21 mouse cellular contexts compared by ENCODE assay signal in genomic region chr13:58317768-58318167, GRCm38 (mm10). TPM values are rescaled to one million over a fixed set of nuclear protein-coding genes. Genes with fewer than 3 reads are reported as not detected.
DNase-seq lines count a peak whose midpoint lies in the region; ATAC-seq and TF ChIP-seq lines count a peak whose summit lies in the region.
"Had no signal": no experiment of that assay in that cellular context is flagged by ENCODE, and none has a peak within 500 bp of the region (broad histone marks: within the 10 kb centered on the region; RNA-seq: fewer than 3 reads in every experiment).

No protein-coding gene starts in this region.

- TF ChIP-seq POLR2A in brain, embryonic 14.5 days (IDR thresholded peaks at IDR 0.05; ENCODE audit: borderline replicate concordance, extremely low read depth, insufficient read depth, insufficient read length, poor library complexity, severe bottlenecking): no peak

- no peaks in the 10 kb centered on the region for H3K36me3 ChIP-seq in midbrain, embryonic 13.5 days
- H3K36me3 ChIP-seq in midbrain, embryonic 11.5 days (ENCODE audit: control insufficient read depth, insufficient read depth, low read length): no peaks in the 10 kb centered on the region
- H3K36me3 ChIP-seq in midbrain, embryonic 16.5 days (ENCODE audit: control insufficient read depth, insufficient read depth, low read length): no peaks in the 10 kb centered on the region
- no peaks in the 10 kb centered on the region for H3K36me3 ChIP-seq in neural tube, embryonic 15.5 days
- H3K36me3 ChIP-seq: forebrain, embryonic 10.5 days; heart, embryonic 10.5 days; heart, embryonic 13.5 days; hindbrain, embryonic 15.5 days had no signal

- no peaks in the 10 kb centered on the region; the same call in 1 of the 2 replicates for H3K9me3 ChIP-seq in midbrain, embryonic 13.5 days
- no peaks in the 10 kb centered on the region for H3K9me3 ChIP-seq in midbrain, embryonic 11.5 days (ENCODE audit: control insufficient read depth, low read length)
- H3K9me3 ChIP-seq in midbrain, embryonic 16.5 days (replicated peaks; ENCODE audit: control insufficient read depth, low read length, poor library complexity, severe bottlenecking): no peaks in the 10 kb centered on the region
- H3K9me3 ChIP-seq in neural tube, embryonic 15.5 days (replicated peaks): no peaks in the 10 kb centered on the region
- H3K9me3 ChIP-seq: forebrain, embryonic 10.5 days; heart, embryonic 10.5 days; heart, embryonic 13.5 days; hindbrain, embryonic 15.5 days had no signal

- no peak overlapping the region for H3K9ac ChIP-seq in midbrain, embryonic 13.5 days (replicated peaks)
- no peak overlapping the region for H3K9ac ChIP-seq in midbrain, embryonic 11.5 days (ENCODE audit: low read length)
- peak overlapping the region; percentile 16; the same call in 1 of the 2 replicates for H3K9ac ChIP-seq in midbrain, embryonic 16.5 days (ENCODE audit: low read depth, low read length)
- no peak overlapping the region for H3K9ac ChIP-seq in neural tube, embryonic 15.5 days (replicated peaks)
- H3K9ac ChIP-seq: forebrain, embryonic 13.5 days; heart, embryonic 13.5 days; hindbrain, embryonic 15.5 days had no signal

- no peak overlapping the region for H3K4me2 ChIP-seq in midbrain, embryonic 13.5 days (replicated peaks)
- no peak overlapping the region for H3K4me2 ChIP-seq in midbrain, embryonic 11.5 days
- H3K4me2 ChIP-seq in midbrain, embryonic 16.5 days (ENCODE audit: low read length): no peak overlapping the region
- no peak overlapping the region for H3K4me2 ChIP-seq in neural tube, embryonic 15.5 days
- H3K4me2 ChIP-seq: forebrain, embryonic 13.5 days; heart, embryonic 13.5 days; hindbrain, embryonic 15.5 days had no signal

- H3K27ac ChIP-seq in midbrain, embryonic 13.5 days: peak overlapping the region; percentile 56; the same call in 1 of the 2 replicates
- no peak overlapping the region for H3K27ac ChIP-seq in midbrain, embryonic 11.5 days (ENCODE audit: low read depth, low read length)
- H3K27ac ChIP-seq in midbrain, embryonic 16.5 days (ENCODE audit: low read length): peak overlapping the region; percentile 74
- H3K27ac ChIP-seq in neural tube, embryonic 15.5 days (replicated peaks): no peak overlapping the region
- H3K27ac ChIP-seq: forebrain, embryonic 10.5 days; forebrain, embryonic 13.5 days; heart, embryonic 10.5 days; heart, embryonic 13.5 days had no signal

- H3K4me3 ChIP-seq in midbrain, embryonic 13.5 days (replicated peaks): no peak overlapping the region
- no peak overlapping the region for H3K4me3 ChIP-seq in midbrain, embryonic 11.5 days (ENCODE audit: low read depth, low read length)
- no peak overlapping the region for H3K4me3 ChIP-seq in midbrain, embryonic 16.5 days (ENCODE audit: low read depth, low read length)
- no peak overlapping the region for H3K4me3 ChIP-seq in neural tube, embryonic 15.5 days (replicated peaks)
- H3K4me3 ChIP-seq: forebrain, embryonic 10.5 days; forebrain, embryonic 13.5 days; heart, embryonic 10.5 days; heart, embryonic 13.5 days; hindbrain, embryonic 15.5 days had no signal

- no peak for ATAC-seq in midbrain, embryonic 13.5 days
- ATAC-seq in midbrain, embryonic 11.5 days (ENCODE audit: low FRiP score): no peak
- peak; percentile 66; the same call in 1 of the 2 replicates for ATAC-seq in midbrain, embryonic 16.5 days
- ATAC-seq in neural tube, embryonic 15.5 days (ENCODE audit: low FRiP score): no peak
- ATAC-seq: CD4-positive, CD25-positive, alpha-beta regulatory T cell, adult 4 months; forebrain, embryonic 13.5 days had no signal

- H3K27me3 ChIP-seq in midbrain, embryonic 13.5 days: no peaks in the 10 kb centered on the region
- H3K27me3 ChIP-seq in midbrain, embryonic 11.5 days (ENCODE audit: control insufficient read depth, insufficient read depth, low read length): no peaks in the 10 kb centered on the region
- H3K27me3 ChIP-seq in midbrain, embryonic 16.5 days (ENCODE audit: control insufficient read depth, insufficient read depth, low read depth, low read length): no peaks in the 10 kb centered on the region
- no peaks in the 10 kb centered on the region for H3K27me3 ChIP-seq in neural tube, embryonic 15.5 days (replicated peaks)
- H3K27me3 ChIP-seq: forebrain, embryonic 13.5 days; heart, embryonic 13.5 days; hindbrain, embryonic 15.5 days had no signal

- H3K4me1 ChIP-seq in midbrain, embryonic 13.5 days (replicated peaks): 0 out of 2 replicates have a peak, but pooled peaks cover 8% of the 10 kb centered on the region
- H3K4me1 ChIP-seq in midbrain, embryonic 11.5 days (ENCODE audit: control insufficient read depth, insufficient read depth, low read length): no peaks in the 10 kb centered on the region
- H3K4me1 ChIP-seq in midbrain, embryonic 16.5 days (ENCODE audit: control insufficient read depth, insufficient read depth, low read length): peaks cover 12% of the 10 kb centered on the region
- no peaks in the 10 kb centered on the region for H3K4me1 ChIP-seq in neural tube, embryonic 15.5 days
- H3K4me1 ChIP-seq: forebrain, embryonic 10.5 days; forebrain, embryonic 13.5 days; heart, embryonic 10.5 days; heart, embryonic 13.5 days had no signal

- DNase-seq in midbrain, embryonic 11.5 days (ENCODE audit: low spot score, missing footprints): no peak
- peak; percentile 55 for DNase-seq in brain, embryonic 14.5 days (ENCODE audit: low read depth)
- no peak for DNase-seq in yolk sac, embryonic 10.5 days (ENCODE audit: low spot score)
- DNase-seq: adrenal gland, adult 2 months; adrenal gland, postnatal 14 days; cerebellum, adult 18-20 months; cerebellum, adult 9-10 months; cerebellum, postnatal 14 days; gastrocnemius, postnatal 25 days; heart, adult 18-20 months; heart, postnatal 14 days; heart, postnatal 4 days had no signal

- no peak for TF ChIP-seq CTCF in brain, embryonic 14.5 days (IDR thresholded peaks at IDR 0.05; ENCODE audit: borderline replicate concordance, extremely low read depth, insufficient read depth, insufficient read length)

- WGBS in midbrain, embryonic 13.5 days: 42% methylated on average over 2 of the region's 2 CpGs
- WGBS in midbrain, embryonic 11.5 days: 61% methylated on average over 2 of the region's 2 CpGs
- 34% methylated on average over 2 of the region's 2 CpGs for WGBS in midbrain, embryonic 16.5 days
- WGBS in neural tube, embryonic 15.5 days: 43% methylated on average over 2 of the region's 2 CpGs

RNA-seq across cellular contexts. Expression of gene Kif27, which starts 41.2 kb away (rescaled TPM):
- 1.2 and 1.4 TPM in 2 replicates for polyA plus RNA-seq in midbrain, embryonic 13.5 days (2015; fragmentation: Nextera tagmentation; extraction: Ambion mirVana)
- polyA plus RNA-seq in midbrain, embryonic 11.5 days (2014; fragmentation: Nextera tagmentation; extraction: Ambion mirVana): 1.1 and 1.3 TPM in 2 replicates
- polyA plus RNA-seq in brain, embryonic 14.5 days (2012; rRNA removed): 1.3 and 2.5 TPM in 2 replicates
- polyA plus RNA-seq in midbrain, embryonic 16.5 days (2015; fragmentation: Nextera tagmentation; extraction: Ambion mirVana): 1.9 and 2.0 TPM in 2 replicates
- 1.3 and 2.0 TPM in 2 replicates for polyA plus RNA-seq in neural tube, embryonic 15.5 days (2015; fragmentation: Nextera tagmentation; extraction: Ambion mirVana)
- polyA plus RNA-seq: CD4-positive, CD25-positive, alpha-beta regulatory T cell, adult 4 months had no signal

RNA-seq across cellular contexts. Expression of gene Gkap1, which starts 42.3 kb away (rescaled TPM):
- 26.1 and 27.7 TPM in 2 replicates for polyA plus RNA-seq in midbrain, embryonic 13.5 days (2015; fragmentation: Nextera tagmentation; extraction: Ambion mirVana)
- 40.8 and 45.5 TPM in 2 replicates for polyA plus RNA-seq in midbrain, embryonic 11.5 days (2014; fragmentation: Nextera tagmentation; extraction: Ambion mirVana)
- 25.0 and 29.5 TPM in 2 replicates for polyA plus RNA-seq in brain, embryonic 14.5 days (2012; rRNA removed)
- 20.4 and 22.7 TPM in 2 replicates for polyA plus RNA-seq in midbrain, embryonic 16.5 days (2015; fragmentation: Nextera tagmentation; extraction: Ambion mirVana)
- 24.2 and 37.1 TPM in 2 replicates for polyA plus RNA-seq in neural tube, embryonic 15.5 days (2015; fragmentation: Nextera tagmentation; extraction: Ambion mirVana)

Comparison
In these comparisons a context has a peak if more than half of its experiments do, and no peak if none do; other contexts are left out.
1. H3K27ac ChIP-seq: peak in midbrain, embryonic 13.5 days (single experiment) and midbrain, embryonic 16.5 days (single experiment); none in midbrain, embryonic 11.5 days (single experiment) and neural tube, embryonic 15.5 days (single experiment).